Mouse (Mus musculus) ovary, postnatal 36 days (tissue): ENCODE measurements at regions not wholly inside any gene's neighbourhood (a gene's known extent, or its start where the extent isn't known, plus 50 kb on each side); places are given as distances from the start of the nearest gene placed in this dataset.

ENCODE experiments used
- DNase-seq: peaks from one replicate; pipeline ENCODE4 v3.0.0; 2022; ENCODE audit warnings: low spot score, mixed read lengths

DNA sequence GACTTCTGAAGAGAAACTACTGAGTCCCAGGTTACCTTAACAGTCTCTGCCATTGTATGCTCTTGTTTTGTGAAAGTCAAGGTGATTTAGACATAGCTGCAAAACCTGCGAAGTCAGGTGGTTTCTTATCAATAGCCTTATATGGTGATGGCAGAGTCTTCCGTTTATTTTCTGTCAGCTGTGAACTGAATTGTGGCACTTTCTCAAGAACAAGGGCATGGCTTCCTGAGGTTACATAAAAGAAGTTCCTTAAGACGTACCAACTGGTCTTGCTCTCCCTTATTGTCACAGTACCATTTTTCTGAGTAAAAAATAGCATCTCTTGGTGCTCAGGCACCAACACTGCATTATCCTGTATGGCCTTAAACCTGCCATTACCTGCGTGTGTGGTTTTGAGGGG lies 959.6 kb downstream of the Gsdmc2 start:
- DNase-seq: no peak

- no peak for DNase-seq
Observed at GRCm38 (mm10) chr15:62871082-62871766, 973.8 kb downstream of the Gsdmc2 start.

DNA sequence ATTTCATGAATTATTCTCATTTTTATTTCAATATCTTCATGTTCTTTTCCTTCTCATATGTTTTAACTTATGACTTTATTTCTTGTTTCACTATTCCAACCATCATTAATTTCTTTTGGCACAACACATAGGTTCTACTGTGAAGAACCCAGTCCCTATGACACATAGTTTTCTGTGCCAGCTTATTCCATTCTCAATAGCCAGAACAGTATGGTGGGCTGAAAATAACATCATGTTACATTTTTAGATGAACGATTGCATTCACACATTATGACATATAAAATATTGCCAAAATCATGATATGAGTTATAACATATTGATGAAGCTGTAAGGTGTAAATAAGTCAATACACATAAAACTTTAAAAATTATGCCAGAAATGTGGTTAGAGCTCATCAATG lies 982.4 kb downstream of the Gsdmc2 start:
- DNase-seq: no peak

GRCm38 (mm10) chr15:62861422-62861821 lies 983.6 kb downstream of the Gsdmc2 start:
- DNase-seq: no peak

DNA sequence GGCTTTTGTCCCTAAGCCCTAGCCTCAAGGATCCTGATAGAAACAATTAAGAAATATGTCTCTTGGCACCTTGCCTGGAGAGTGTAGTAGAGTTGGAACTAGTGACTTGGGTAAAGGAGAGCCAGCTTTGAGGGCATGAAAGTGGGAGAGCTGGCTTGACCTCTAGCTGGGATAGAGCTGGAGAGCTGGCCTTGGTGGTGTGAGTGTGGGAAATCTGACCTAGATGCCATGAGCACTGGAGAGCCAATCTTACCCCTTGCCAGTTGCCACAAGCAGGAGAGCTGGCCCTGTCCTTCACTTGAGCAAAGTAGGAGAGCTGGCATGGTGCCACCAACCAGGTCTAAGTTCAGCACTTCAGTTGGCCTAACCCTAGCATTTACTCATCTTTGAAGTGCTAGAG lies 995.7 kb downstream of the Gsdmc2 start:
- no peak for DNase-seq

DNA sequence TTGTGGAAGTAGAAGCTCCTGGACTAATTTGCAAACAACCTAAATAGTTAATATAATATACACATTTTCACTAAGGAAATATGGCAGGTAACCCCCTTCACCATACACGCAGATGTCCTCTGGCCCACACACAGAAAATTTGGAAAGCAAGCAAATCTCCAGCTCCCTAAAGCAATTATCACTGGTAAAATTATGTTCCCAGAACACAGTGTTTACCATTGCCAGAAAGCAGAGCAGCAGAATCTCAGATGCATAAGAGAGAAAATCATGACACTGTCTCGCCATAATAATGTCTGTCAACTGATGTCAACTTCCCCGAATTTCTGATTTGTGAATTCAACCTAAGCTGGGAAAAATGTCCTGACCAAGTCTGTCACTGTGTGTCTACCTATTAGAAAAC lies 999.1 kb downstream of the Gsdmc2 start:
- DNase-seq: no peak

GRCm38 (mm10) chr15:62825586-62825985 lies 1019.4 kb downstream of the Gsdmc2 start:
- no peak for DNase-seq

- DNase-seq: no peak
Observed at GRCm38 (mm10) chr15:62823861-62824518, 1021.0 kb downstream of the Gsdmc2 start.

GRCm38 (mm10) chr15:62822305-62822704 lies 1022.7 kb downstream of the Gsdmc2 start:
- no peak for DNase-seq

GRCm38 (mm10) chr15:62813093-62813492 lies 1031.9 kb downstream of the Gsdmc2 start:
- DNase-seq: no peak

GRCm38 (mm10) chr15:62812026-62812425 lies 1033.0 kb downstream of the Gsdmc2 start:
- no peak for DNase-seq

GRCm38 (mm10) chr15:62809320-62809719 lies 1035.7 kb downstream of the Gsdmc2 start:
- DNase-seq: no peak

DNA sequence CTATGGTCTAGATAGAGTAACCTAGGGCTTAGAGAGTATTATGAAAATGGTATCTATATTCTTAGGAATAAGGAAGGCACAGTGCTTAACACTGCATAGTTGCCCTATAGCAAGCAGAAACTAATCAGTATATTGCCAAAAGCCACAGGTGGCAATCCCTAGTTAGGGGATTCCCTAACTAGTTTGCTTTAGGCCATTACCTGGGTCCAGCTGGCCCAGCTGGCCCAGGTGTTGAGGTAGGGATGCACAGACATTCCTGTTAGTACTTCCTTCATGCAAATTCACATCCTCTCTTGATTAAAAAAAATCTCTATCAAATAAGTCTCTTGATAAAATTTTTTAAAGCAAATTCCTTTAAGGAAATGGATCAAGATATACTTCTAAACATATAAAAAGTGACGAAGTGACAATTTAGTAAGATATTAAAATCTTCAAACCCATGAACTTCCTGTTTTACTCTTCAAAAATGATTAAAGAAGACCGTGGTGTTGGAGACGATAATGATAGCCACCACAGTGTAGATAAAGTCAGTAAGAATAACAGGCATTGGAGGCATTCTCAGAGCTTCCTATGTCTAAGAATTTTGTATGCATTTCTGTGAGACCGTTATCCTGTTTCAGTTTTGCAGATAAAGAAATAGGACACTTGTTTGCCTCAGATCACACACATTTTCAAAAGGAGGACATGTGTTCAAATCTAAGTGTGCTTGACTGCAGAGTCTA lies 1036.7 kb downstream of the Gsdmc2 start:
- DNase-seq: no peak

- DNase-seq: no peak
Observed at GRCm38 (mm10) chr15:62807364-62807763, 1037.6 kb downstream of the Gsdmc2 start.

DNA sequence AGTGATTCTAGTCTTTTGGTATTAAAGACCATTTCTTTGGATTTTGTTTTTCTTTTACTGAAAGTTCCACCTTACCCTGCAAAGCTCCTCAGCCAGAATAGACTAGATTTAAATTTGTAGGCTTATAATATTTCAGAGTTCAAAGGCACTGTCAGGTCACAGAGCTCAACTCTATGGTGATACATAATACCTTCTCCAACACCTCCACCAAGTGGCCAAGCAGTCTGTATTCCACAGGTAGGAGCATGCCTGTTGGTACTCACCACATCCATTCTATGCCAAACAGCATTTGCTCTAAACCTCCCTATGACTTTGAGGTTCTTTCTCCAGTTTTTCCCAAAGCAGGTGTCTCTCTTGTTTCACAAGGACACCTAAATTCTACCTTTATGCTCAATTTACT lies 1042.2 kb downstream of the Gsdmc2 start:
- DNase-seq: no peak

DNA sequence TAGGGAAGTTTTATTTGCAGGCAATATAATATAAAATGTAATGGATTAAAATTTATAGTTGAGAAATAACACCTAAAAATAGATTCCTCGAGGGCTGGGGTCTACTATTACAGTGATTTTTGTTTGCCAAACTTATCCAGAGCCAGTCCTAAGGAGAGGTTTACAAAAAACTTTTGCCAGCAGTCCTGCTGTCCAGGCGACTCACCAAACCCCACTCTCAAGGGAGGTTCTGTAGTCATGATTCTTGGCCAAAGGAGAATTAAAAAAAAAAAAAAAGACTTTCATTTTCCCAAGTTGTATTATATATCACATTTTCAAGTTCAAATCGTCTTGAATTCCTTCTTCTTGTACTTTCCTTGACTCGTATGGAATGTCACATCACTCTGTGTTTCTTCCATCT lies 1046.2 kb downstream of the Gsdmc2 start:
- DNase-seq: no peak

GRCm38 (mm10) chr15:62793569-62793968 lies 1051.4 kb downstream of the Gsdmc2 start:
- no peak for DNase-seq

- DNase-seq: no peak
Observed at GRCm38 (mm10) chr15:62792084-62792483, 1052.9 kb downstream of the Gsdmc2 start.

GRCm38 (mm10) chr15:62787753-62788152 lies 1057.2 kb downstream of the Gsdmc2 start:
- no peak for DNase-seq

GRCm38 (mm10) chr15:62786315-62786714 lies 1058.7 kb downstream of the Gsdmc2 start:
- no peak for DNase-seq

GRCm38 (mm10) chr15:62784456-62785139 lies 1060.4 kb downstream of the Gsdmc2 start:
- DNase-seq: no peak

DNA sequence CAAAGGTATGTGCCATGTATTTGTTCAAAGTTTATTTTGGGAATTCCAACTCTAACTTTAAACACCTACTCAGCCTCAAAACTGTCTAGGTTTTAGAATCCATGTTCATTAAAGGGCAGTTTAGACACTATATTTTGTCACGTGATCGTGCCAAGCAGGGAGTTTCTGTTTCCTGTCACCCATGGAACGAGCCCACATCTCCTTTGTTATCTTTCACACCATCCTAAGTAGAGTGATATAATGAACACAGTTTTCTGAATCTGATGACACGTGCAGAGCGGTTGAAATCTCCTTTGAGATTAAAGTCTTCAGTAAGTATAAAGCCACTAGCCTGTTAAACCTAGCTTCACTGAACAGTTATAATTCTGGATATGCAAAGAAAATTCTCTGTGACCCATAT lies 1066.1 kb downstream of the Gsdmc2 start:
- DNase-seq: no peak

GRCm38 (mm10) chr15:62752686-62753085 lies 1092.3 kb downstream of the Gsdmc2 start:
- DNase-seq: no peak
